Comparison of ENCODE assay signal across 7 mouse cellular contexts in the genomic region with DNA sequence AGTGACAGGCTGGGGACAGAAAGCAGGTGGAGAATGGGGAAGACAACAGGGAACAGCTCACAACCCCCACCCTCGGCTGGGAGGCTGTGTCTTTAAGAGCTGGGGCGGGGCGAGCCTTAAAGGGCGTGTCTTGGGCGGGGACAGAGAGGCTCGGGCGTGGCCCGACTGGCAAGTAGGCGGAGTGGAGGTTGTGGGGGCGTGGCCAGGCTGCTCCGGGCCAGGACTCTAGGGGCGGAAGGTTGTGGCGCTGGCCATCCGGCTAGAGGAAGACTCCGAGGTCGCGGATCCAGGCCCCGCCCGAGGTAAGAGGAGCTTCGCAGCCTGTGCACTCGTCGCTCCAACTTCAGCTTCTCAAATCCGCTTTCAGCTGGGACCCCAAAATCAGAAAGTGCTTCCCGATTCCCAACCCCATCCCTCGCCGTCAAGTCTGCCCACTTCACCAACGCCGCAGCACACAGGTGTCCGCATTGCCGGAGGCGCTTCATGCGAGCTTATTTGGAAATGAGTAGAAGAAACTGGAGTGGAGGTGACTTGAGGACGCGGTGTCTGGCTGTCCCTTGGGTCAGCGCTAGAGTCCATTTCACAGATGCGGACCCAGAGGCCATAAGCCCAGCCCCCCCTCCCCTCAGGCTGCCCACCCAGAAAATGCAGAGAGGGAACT. TPM values are rescaled to one million over a fixed set of nuclear protein-coding genes. Genes with fewer than 3 reads are reported as not detected.
A peak's percentile ranks its signal among the peaks of the same experiment; 100 is the strongest.
DNase-seq lines count a peak whose midpoint lies in the region; ATAC-seq lines count a peak whose summit lies in the region.

Slc8b1 (plus strand) TSS at position 187 of the 661 bp plus-strand sequence.

- H3K4me1 ChIP-seq in intestine, embryonic 15.5 days (replicated peaks) = peaks cover 36% of the 10 kb centered on the region
- peaks cover 40% of the 10 kb centered on the region for H3K4me1 ChIP-seq in midbrain, embryonic 10.5 days

- H3K4me3 ChIP-seq in intestine, embryonic 15.5 days (replicated peaks) = peak within 1 kb of the TSS; percentile 59
- H3K4me3 ChIP-seq in midbrain, embryonic 10.5 days = peak within 1 kb of the TSS; percentile 58

- no peaks in the 10 kb centered on the region for H3K36me3 ChIP-seq in intestine, embryonic 15.5 days
- H3K36me3 ChIP-seq in midbrain, embryonic 10.5 days = no peaks in the 10 kb centered on the region

- peak within 1 kb of the TSS; percentile 56 for H3K9ac ChIP-seq in intestine, embryonic 15.5 days

- ATAC-seq in intestine, embryonic 15.5 days = peak; percentile 93

- no peaks in the 10 kb centered on the region for H3K27me3 ChIP-seq in intestine, embryonic 15.5 days (replicated peaks)
- peaks cover 30% of the 10 kb centered on the region for H3K27me3 ChIP-seq in midbrain, embryonic 10.5 days (ENCODE audit: low read depth, poor library complexity, severe bottlenecking)

- H3K9me3 ChIP-seq in intestine, embryonic 15.5 days = no peaks in the 10 kb centered on the region
- no peaks in the 10 kb centered on the region for H3K9me3 ChIP-seq in midbrain, embryonic 10.5 days (replicated peaks)

- WGBS in intestine, embryonic 15.5 days = under 1% methylated on average over 36 of the region's 36 CpGs
- WGBS in midbrain, embryonic 10.5 days = 1% methylated on average over 36 of the region's 36 CpGs

- DNase-seq in adrenal gland, adult (ENCODE audit: inconsistent age in 2 of 2, low spot score in 1 of 2) = peak; percentile 97 to 99
- peak; percentile 97 for DNase-seq in embryo, embryonic 11 days
- peak; percentile 96 to 99 for DNase-seq in gastrocnemius, postnatal 36 days
- DNase-seq in left cerebral cortex, postnatal 25 days (ENCODE audit: low spot score in 2 of 2) = peak; percentile 79 to 86
- DNase-seq in midbrain, embryonic 10.5 days (ENCODE audit: low spot score) = peak; percentile 96
- DNase-seq in right cerebral cortex, postnatal 4 days = peak; percentile 74

- intact Hi-C loops in gastrocnemius, postnatal 36 days (cut with DNase I) = no loop called here
- intact Hi-C loops in left cerebral cortex, postnatal 25 days (cut with DNase I) = no loop called here

- 0 out of 2 replicates have a peak within 1 kb of the TSS, but pooled peaks have one; percentile 17 for H3K27ac ChIP-seq in intestine, embryonic 15.5 days
- H3K27ac ChIP-seq in midbrain, embryonic 10.5 days (replicated peaks) = peak within 1 kb of the TSS; percentile 79

- H3K4me2 ChIP-seq in intestine, embryonic 15.5 days (replicated peaks) = peak within 1 kb of the TSS; percentile 82

RNA-seq across cellular contexts. Expression of gene Slc8b1, which starts in this region (rescaled TPM):
- 1 to 10 TPM; 7.9 to 9.7 TPM for total RNA-seq in gastrocnemius, postnatal 36 days (2021)
- polyA plus RNA-seq in intestine, embryonic 15.5 days (2015; fragmentation: Nextera tagmentation; extraction: Ambion mirVana) = 6.2 and 6.6 TPM in 2 replicates
- 1 to 10 TPM; 5.9 to 6.0 TPM for total RNA-seq in left cerebral cortex, postnatal 25 days (2021)
- polyA plus RNA-seq in midbrain, embryonic 10.5 days (2016; fragmentation: Nextera tagmentation; extraction: Ambion mirVana) = 3.9 and 4.6 TPM in 2 replicates

Comparison
In these comparisons a context has a peak if more than half of its experiments do, and no peak if none do; other contexts are left out.
1. Peak in every context shown above with its lines: DNase-seq, ATAC-seq, H3K4me3 ChIP-seq and H3K27ac ChIP-seq.